Mouse (Mus musculus) midbrain, embryonic 12.5 days (tissue): ENCODE measurements around the gene Gipc3. TPM values are rescaled to one million over a fixed set of nuclear protein-coding genes. Genes with fewer than 3 reads are reported as not detected.

Source experiments
- ATAC-seq: fragments of 200-750 bp; cut with Nextera tagmentation; 2 replicates; pipeline ENCODE4 v1.8.0; 2017; ENCODE audit warnings: low read depth, moderate TSS enrichment, moderate library complexity; ENCODE audit not compliant: low FRiP score
- H3K27ac ChIP-seq: fragments of 300-500 bp; sonication (generic); replicated peaks from 2 replicates; pipeline ENCODE4 v1.5.1; 2016; ENCODE audit warnings: mild to moderate bottlenecking
- H3K27me3 ChIP-seq: fragments of 300-500 bp; sonication (generic); 2 replicates; pipeline ENCODE4 v1.6.1; 2016; ENCODE audit warnings: mild to moderate bottlenecking
- H3K36me3 ChIP-seq: fragments of 300-500 bp; sonication (generic); 2 replicates; pipeline ENCODE4 v1.6.1; 2016
- H3K4me1 ChIP-seq: fragments of 300-500 bp; sonication (generic); 2 replicates; pipeline ENCODE4 v1.6.1; 2016
- H3K4me2 ChIP-seq: fragments of 300-500 bp; sonication (generic); replicated peaks from 2 replicates; pipeline ENCODE4 v1.6.1; 2016; ENCODE audit warnings: mild to moderate bottlenecking, moderate library complexity
- H3K4me3 ChIP-seq: fragments of 300-500 bp; sonication (generic); 2 replicates; pipeline ENCODE4 v1.5.1; 2016; ENCODE audit warnings: mild to moderate bottlenecking
- H3K9ac ChIP-seq: fragments of 300-500 bp; sonication (generic); replicated peaks from 2 replicates; pipeline ENCODE4 v1.6.1; 2016; ENCODE audit warnings: mild to moderate bottlenecking, moderate library complexity
- H3K9me3 ChIP-seq: fragments of 300-500 bp; sonication (generic); 2 replicates; pipeline ENCODE4 v1.6.1; 2016; ENCODE audit warnings: mild to moderate bottlenecking
- WGBS: fragments of 180-500 bp; shearing (Covaris S2); methylation state at CpG from one replicate; pipeline ENCODE4 v1.1.7; 2016; 5-methylcytosine and 5-hydroxymethylcytosine counted together
- polyA plus RNA-seq: library from polyadenylated mRNA; unstranded; fragments of >200 nt; fragmentation: Nextera tagmentation; extraction: Ambion mirVana; gene quantifications from 2 replicates; pipeline ENCODE4 v1.2.1, GENCODE M21; 2016

The Gipc3 gene
- polyA plus RNA-seq, 1 experiment from 2014 or later: not detected

DNA sequence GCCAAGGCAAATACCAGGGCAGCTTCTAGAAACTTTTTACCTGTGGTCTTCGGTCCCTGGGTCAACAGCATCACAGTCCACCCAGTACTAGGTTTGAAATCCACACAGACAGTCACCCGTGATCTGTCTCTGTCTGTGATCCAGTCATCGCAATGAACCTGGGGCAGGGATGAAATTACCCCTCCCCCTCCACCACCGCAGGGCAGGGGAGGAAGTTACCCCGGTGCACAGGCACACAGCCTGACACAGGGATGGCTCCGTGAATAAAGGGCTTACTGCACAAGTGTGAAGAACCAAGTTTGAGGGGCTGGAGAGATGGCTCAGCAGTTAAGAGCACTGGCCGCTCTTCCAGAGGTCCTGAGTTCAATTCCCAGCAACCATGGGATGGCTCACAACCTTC lies 39.3 kb downstream of the Gipc3 start:
- Histone ChIP-seq H3K9me3 (no peaks in the 10 kb centered on the region), H3K36me3 (peaks cover 32% of the 10 kb centered on the region), H3K27me3 (no peaks in the 10 kb centered on the region), H3K27ac (no peak overlapping the region), H3K9ac (no peak overlapping the region), H3K4me3 (no peak overlapping the region), H3K4me2 (no peak overlapping the region), H3K4me1 (peaks cover 23% of the 10 kb centered on the region; the same call in 1 of the 2 replicates)
- ATAC-seq: no peak
- 83% methylated on average over 7 of the region's 7 CpGs for whole genome bisulfite sequencing

DNA sequence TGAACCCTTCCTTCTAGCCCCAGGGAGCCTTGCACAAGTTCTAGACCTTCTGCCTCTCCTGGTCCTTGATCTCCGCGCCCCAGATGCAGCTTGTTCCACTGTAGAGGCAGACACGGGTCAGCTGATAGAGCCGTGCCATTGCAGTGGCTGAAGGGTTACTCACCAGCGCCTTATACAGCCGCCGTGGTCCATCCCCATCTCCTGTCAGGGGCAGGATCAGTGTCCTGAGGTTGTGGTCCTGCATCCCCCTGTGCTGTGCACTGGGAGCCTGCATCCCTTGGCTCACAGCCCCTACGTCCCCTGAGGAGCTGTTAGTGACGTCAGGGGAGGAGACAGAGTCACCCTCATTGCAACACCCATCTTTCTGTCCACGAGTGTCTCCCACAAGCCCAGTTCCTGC lies 39.8 kb downstream of the Gipc3 start:
- Histone ChIP-seq H3K36me3 (peaks cover 27% of the 10 kb centered on the region), H3K9ac (no peak overlapping the region), H3K4me2 (no peak overlapping the region), H3K4me3 (no peak overlapping the region), H3K9me3 (no peaks in the 10 kb centered on the region), H3K27ac (0 out of 2 replicates have a peak overlapping the region, but pooled peaks have one; percentile 3), H3K27me3 (no peaks in the 10 kb centered on the region), H3K4me1 (peaks cover 23% of the 10 kb centered on the region; the same call in 1 of the 2 replicates)
- WGBS: 80% methylated on average over 10 of the region's 10 CpGs
- ATAC-seq: no peak

DNA sequence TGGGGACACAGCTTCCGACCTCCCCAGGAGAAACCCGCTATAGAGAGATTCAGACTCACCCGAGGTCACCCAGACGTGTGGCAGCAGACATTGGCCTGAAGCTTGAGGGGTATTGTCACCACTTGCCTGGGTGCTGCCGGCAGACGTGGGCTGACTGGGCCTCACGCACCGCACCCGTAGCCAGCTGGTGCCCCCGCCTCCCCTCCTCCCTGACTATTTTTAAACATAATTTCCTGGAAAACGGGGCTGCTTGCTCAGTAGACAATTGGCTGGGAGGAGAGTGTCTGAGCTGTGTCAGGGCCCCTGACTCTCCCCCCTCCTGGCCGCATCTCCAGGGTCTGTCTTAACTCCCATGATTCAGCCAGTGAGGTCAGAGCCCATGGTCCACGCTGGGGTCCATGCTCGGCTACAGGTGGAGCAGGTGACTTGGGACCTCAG lies 40.3 kb downstream of the Gipc3 start:
- ATAC-seq: no peak
- Histone ChIP-seq H3K4me2 (no peak overlapping the region), H3K27ac (no peak overlapping the region; the same call in 1 of the 2 replicates), H3K9ac (no peak overlapping the region), H3K27me3 (no peaks in the 10 kb centered on the region), H3K9me3 (no peaks in the 10 kb centered on the region), H3K4me1 (peaks cover 23% of the 10 kb centered on the region; the same call in 1 of the 2 replicates), H3K36me3 (peaks cover 22% of the 10 kb centered on the region), H3K4me3 (no peak overlapping the region)
- WGBS: 70% methylated on average over 14 of the region's 14 CpGs

DNA sequence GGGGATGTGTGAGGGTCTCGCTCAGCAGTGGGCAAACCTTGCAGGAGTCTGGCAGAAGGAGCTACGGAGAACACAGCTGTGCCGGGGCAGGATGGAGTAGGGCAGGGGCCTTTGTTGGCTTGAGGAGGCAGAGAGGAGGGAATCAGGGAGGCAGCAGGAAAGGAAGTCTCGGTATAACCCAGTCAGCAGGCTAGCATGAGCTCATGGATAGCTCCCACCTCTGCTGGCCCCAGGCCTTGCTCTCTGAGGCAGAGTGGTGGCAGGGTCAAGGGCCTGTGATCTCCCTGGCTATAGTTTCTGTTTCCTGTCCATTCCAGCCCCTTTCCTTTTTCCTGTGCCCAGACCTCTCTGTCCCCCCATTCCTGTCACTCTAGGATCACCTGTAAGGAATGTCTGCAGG lies 40.8 kb downstream of the Gipc3 start:
- Histone ChIP-seq H3K9me3 (no peaks in the 10 kb centered on the region), H3K9ac (no peak overlapping the region), H3K27ac (no peak overlapping the region; the same call in 1 of the 2 replicates), H3K4me2 (no peak overlapping the region), H3K4me3 (no peak overlapping the region), H3K27me3 (no peaks in the 10 kb centered on the region), H3K36me3 (peaks cover 17% of the 10 kb centered on the region), H3K4me1 (peaks cover 23% of the 10 kb centered on the region; the same call in 1 of the 2 replicates)
- no peak for ATAC-seq
- WGBS: 74% methylated on average over 4 of the region's 4 CpGs

DNA sequence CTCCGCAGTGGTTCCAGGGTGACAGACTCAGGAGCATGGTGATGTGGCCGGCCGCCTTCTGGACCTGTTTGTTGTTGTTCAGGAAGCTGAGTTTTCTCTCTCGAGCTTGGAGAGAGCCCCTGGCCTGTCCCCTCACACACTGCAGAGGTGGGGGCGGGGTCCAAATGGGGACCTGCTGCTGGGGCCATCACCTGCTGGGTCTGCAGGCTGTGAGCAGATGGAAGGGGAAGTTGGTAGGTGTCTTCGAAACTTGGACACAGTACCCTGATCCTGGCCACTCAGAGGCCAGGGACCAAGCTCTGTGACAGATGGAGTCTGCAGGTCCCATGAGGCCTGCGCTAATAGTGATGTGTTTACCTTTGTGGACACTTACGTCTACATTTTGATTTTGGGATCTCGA lies 41.7 kb downstream of the Gipc3 start:
- ATAC-seq: no peak
- H3K4me2 ChIP-seq: no peak overlapping the region
- H3K9ac ChIP-seq: no peak overlapping the region
- peaks cover 26% of the 10 kb centered on the region; the same call in 1 of the 2 replicates for H3K4me1 ChIP-seq
- H3K4me3 ChIP-seq: no peak overlapping the region
- no peaks in the 10 kb centered on the region for H3K9me3 ChIP-seq
- no peak overlapping the region for H3K27ac ChIP-seq
- peaks cover 8% of the 10 kb centered on the region for H3K36me3 ChIP-seq
- no peaks in the 10 kb centered on the region for H3K27me3 ChIP-seq
- 85% methylated on average over 9 of the region's 9 CpGs for WGBS

DNA sequence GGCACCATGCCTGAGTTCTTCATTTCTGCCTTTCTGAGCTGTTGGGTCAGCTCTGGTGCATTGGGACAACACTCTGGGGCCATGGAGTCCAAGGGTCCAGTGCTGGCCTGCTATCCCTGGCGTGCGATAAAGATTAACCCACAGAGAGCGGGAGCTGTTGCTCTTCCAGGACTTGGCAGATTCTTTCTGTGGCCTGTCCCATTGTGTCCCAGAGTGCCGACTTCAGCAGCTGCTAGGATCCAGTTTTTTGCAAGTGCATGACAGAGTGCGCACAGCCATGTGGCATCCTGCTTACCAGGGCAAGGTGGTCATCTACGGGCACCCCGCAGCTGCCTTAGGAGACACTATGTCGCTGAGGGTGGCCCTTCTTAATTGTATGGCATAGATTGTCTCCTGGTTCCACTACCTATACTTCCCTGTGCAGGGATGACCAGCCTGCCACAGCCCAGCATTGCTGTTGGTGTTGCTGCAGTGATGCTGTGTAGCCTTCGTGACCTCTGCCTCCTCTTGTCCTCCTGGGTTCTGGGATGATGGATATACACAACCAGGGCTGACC lies 42.6 kb downstream of the Gipc3 start:
- Histone ChIP-seq H3K4me2 (no peak overlapping the region), H3K27me3 (no peaks in the 10 kb centered on the region), H3K4me3 (no peak overlapping the region), H3K4me1 (peaks cover 29% of the 10 kb centered on the region; the same call in 1 of the 2 replicates), H3K27ac (no peak overlapping the region), H3K9ac (no peak overlapping the region), H3K36me3 (no peaks in the 10 kb centered on the region), H3K9me3 (no peaks in the 10 kb centered on the region)
- 86% methylated on average over 9 of the region's 9 CpGs for WGBS
- ATAC-seq: no peak

DNA sequence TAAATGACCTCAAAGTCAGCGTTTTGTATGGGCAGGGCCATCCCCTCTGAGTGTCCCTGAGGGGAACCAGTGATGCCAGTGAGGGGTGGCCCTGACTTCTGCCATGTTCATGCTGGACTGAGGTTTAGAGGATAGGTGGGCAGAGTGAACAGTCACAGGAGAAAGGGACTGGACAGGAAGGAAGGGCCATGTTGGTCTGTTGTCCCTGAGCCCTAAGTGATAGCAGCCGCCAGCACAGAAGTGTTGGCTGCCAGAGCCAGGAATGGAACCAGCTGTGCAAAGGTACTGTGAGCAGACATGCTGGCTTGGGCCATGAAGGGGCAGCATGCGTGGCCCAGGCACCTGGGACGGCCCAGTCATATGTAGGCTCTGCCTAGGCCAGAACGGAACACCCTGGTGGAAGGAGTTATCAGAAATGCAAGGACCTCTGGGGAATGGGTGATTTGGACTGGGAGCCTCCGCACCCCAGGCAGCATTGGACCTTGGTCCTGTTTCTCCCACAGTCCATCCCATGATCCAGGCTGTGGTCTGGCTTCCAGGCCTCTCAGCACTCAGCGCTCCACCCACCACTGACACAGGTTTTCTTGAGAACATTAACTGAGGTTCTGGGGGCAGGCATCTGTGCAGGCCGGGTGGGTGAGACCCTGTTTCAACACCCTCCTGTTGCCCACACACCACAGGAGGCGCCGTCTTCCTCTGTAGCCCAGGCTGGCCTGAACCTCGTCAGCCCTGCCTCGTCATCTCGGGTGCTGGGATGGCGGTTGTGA lies 43.3 kb downstream of the Gipc3 start:
- Histone ChIP-seq H3K27me3 (no peaks in the 10 kb centered on the region), H3K27ac (no peak overlapping the region), H3K36me3 (no peaks in the 10 kb centered on the region), H3K4me3 (no peak overlapping the region), H3K4me2 (no peak overlapping the region), H3K9ac (no peak overlapping the region), H3K4me1 (peaks cover 36% of the 10 kb centered on the region), H3K9me3 (no peaks in the 10 kb centered on the region)
- 93% methylated on average over 14 of the region's 14 CpGs for WGBS
- no peak for ATAC-seq

DNA sequence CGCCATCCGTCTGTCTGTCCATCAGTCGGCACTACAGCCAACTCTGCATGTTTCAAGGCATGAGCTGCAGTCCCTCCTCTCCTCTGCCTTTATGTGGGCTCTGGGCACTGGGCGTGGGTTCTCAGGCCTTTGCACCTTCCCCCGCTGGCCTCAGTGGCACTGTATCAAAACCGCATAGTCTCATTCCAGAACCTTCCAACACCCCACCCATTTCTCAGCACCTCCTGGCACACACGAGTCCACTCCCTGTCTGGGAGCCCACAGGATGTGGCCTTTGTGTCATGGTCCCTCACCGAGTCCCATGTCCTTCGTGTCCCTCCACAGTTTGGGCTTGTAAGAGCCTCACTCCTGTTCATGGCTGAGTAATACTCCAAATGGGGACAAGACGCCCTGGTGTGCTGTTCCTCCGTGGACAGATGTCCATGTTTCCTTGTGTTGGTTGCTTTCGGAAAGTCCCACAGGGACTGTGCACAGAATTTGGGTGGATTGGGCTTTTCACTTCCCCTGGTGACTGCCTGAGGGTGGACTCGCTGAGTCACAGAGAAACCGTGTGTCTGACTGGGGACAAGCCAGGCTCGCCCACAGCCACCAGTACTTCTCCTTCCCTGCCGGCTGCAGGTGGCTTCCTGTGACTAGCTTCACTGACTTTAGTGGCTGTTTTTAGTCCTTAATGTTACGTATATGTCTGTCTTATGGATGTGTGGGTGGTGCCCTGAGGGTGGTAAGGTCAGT lies 44.5 kb downstream of the Gipc3 start:
- Histone ChIP-seq H3K27me3 (no peaks in the 10 kb centered on the region), H3K27ac (no peak overlapping the region), H3K4me3 (no peak overlapping the region), H3K9me3 (no peaks in the 10 kb centered on the region), H3K36me3 (no peaks in the 10 kb centered on the region), H3K4me2 (no peak overlapping the region), H3K9ac (no peak overlapping the region), H3K4me1 (peaks cover 44% of the 10 kb centered on the region)
- ATAC-seq: no peak
- WGBS: 94% methylated on average over 17 of the region's 17 CpGs

DNA sequence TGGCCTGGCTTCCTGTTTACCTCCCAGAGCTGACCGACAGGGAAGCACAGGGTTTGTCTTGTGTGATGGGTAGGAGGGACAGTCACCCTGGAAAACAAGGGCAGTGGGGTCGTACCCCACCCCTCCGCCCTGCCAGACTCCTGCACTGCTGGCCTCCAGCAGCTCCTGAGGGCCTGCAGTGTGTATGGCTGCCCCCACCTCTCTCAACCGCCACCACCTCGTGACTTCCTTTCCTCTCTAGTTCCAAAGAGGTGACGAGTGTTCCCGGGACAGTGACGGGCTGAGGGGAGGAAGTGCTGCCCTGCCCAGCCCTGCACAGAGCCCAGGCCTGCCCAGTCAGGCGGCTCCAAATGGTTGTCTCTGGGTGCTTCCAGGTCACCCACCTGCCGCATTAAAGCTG lies 45.2 kb downstream of the Gipc3 start:
- Histone ChIP-seq H3K4me2 (no peak overlapping the region), H3K36me3 (no peaks in the 10 kb centered on the region), H3K27ac (no peak overlapping the region), H3K9me3 (no peaks in the 10 kb centered on the region), H3K27me3 (no peaks in the 10 kb centered on the region), H3K4me1 (peaks cover 40% of the 10 kb centered on the region), H3K4me3 (no peak overlapping the region), H3K9ac (no peak overlapping the region)
- no peak for ATAC-seq
- 80% methylated on average over 10 of the region's 10 CpGs for WGBS

DNA sequence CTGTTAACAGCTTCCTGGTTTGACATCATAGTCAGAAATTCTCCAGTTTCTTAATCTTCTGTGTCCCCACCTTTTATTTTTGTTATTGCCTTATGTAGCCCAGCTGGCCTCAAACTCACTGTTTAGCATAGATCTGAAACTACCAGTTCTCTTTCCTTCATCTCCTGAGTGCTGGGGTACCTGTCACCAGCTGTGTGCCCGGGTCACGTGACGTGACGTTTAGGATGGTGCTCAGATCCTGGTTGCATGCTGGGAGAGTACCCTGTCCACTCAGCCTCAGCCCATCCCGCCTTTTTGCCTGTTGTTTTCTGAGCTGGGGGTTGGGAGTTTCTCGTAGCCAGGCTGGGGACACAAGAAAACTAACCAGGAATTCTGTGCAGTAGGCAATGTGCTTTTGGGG lies 45.8 kb downstream of the Gipc3 start:
- Histone ChIP-seq H3K4me1 (peaks cover 35% of the 10 kb centered on the region), H3K4me3 (no peak overlapping the region)

DNA sequence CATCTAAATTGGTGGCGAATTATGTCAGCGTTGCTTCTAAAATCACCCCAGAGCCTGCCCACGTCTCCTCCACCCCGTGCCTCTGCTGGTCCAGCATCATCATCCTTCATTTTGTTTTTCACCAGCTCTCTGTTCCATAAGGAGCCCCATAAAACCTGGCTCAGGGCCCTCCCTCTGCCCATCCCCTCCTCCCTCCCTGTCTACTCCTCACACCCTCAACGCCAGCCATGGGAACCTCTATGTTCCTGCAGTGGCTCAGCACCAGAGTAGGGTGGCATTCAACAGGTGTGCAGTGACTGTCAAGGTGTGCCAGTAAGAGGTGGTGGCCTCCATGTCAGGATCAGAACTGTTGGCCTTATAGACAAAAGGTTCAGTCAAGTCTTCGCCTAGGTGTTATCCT lies 47.9 kb downstream of the Gipc3 start:
- 95% methylated on average over 6 of the region's 6 CpGs for WGBS
- H3K4me2 ChIP-seq: no peak overlapping the region
- H3K9ac ChIP-seq: no peak overlapping the region
- no peaks in the 10 kb centered on the region for H3K9me3 ChIP-seq
- ATAC-seq: no peak
- no peak overlapping the region; the same call in 1 of the 2 replicates for H3K4me3 ChIP-seq
- 0 out of 2 replicates have a peak overlapping the region, but pooled peaks have one; percentile 12 for H3K27ac ChIP-seq
- H3K27me3 ChIP-seq: peaks cover 16% of the 10 kb centered on the region
- peaks cover 35% of the 10 kb centered on the region for H3K4me1 ChIP-seq
- H3K36me3 ChIP-seq: no peaks in the 10 kb centered on the region

More for the DNA sequence above, 45.8 kb downstream of the Gipc3 start:
- Histone ChIP-seq H3K36me3 (no peaks in the 10 kb centered on the region), H3K9ac (no peak overlapping the region), H3K27ac (no peak overlapping the region), H3K27me3 (no peaks in the 10 kb centered on the region), H3K9me3 (no peaks in the 10 kb centered on the region), H3K4me2 (no peak overlapping the region)
- no peak for ATAC-seq
- WGBS: 86% methylated on average over 6 of the region's 6 CpGs

DNA sequence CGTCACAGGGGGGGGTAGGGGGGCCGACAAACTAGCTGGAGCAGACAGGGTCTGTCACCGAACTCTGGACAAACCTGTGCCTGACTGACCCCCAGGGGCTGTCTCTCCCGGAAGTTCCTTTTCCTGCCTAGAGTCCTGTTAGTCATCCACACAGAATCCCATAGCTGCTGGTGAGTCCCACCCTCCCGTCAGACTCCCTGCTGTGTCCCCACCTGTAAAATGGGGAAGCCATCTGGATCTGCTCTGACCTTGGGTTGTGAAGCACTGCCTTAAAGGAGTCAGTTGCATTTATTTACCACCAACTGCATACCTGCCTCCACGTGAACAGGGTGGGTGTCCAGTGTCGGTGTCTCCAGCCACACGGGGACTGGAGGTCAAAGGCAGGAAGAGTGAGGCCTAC lies 48.6 kb downstream of the Gipc3 start:
- H3K27ac ChIP-seq: no peak overlapping the region
- no peak for ATAC-seq
- peaks cover 35% of the 10 kb centered on the region for H3K4me1 ChIP-seq
- H3K9me3 ChIP-seq: no peaks in the 10 kb centered on the region
- WGBS: 75% methylated on average over 8 of the region's 8 CpGs
- H3K27me3 ChIP-seq: peaks cover 24% of the 10 kb centered on the region
- H3K4me2 ChIP-seq: peak overlapping the region; percentile 93
- H3K36me3 ChIP-seq: no peaks in the 10 kb centered on the region
- H3K4me3 ChIP-seq: peak overlapping the region; percentile 88
- H3K9ac ChIP-seq: peak overlapping the region; percentile 89
